Mouse (Mus musculus): Measurements from ENCODE around the gene Sult1b1. TPM values are rescaled to one million over a fixed set of nuclear protein-coding genes. Genes with fewer than 3 reads are reported as not detected.
"Not testable (repeated sequence)": the region's sequence is repeated elsewhere in the genome, so short reads cannot be mapped to it uniquely, and the experiment has no call there.

Sult1b1 gene
- polyA plus RNA-seq, 1 experiment from 2014 or later = not detected

- no peak for ATAC-seq (ENCODE audit: insufficient number of reproducible peaks, low FRiP score, low TSS enrichment, low read depth)
- no peaks in the 10 kb centered on the region for H3K4me1 ChIP-seq (ENCODE audit: control insufficient read depth, insufficient read depth, low read length)
- H3K9ac ChIP-seq (ENCODE audit: low read length) = no peak overlapping the region
- no peak overlapping the region for H3K4me2 ChIP-seq (ENCODE audit: low read depth, severe bottlenecking)
- H3K36me3 ChIP-seq (ENCODE audit: control insufficient read depth, insufficient read depth, low read length) = no peaks in the 10 kb centered on the region
- no peak overlapping the region for H3K27ac ChIP-seq (replicated peaks; ENCODE audit: low read depth, low read length)
- no peak overlapping the region for H3K4me3 ChIP-seq (ENCODE audit: low read depth, low read length)
- DNase-seq (ENCODE audit: low spot score) = no peak
- H3K9me3 ChIP-seq (ENCODE audit: control insufficient read depth, low read length) = no peaks in the 10 kb centered on the region
- WGBS = 77% methylated on average over 5 of the region's 5 CpGs
- no peaks in the 10 kb centered on the region for H3K27me3 ChIP-seq (ENCODE audit: control insufficient read depth, insufficient read depth, low read length)
These were observed 22.1 kb upstream of the Sult1b1 start for GRCm38 (mm10) chr5:87560145-87560544.

GRCm38 (mm10) chr5:87550935-87551334 is 12.9 kb upstream of the Sult1b1 start:
- ATAC-seq (ENCODE audit: insufficient number of reproducible peaks, low FRiP score, low TSS enrichment, low read depth) (no peak), DNase-seq (ENCODE audit: low spot score) (no peak)
- WGBS = 24% methylated on average over 1 of the region's 1 CpGs

GRCm38 (mm10) chr5:87535994-87536644 is 1.9 kb downstream of the Sult1b1 start:
- Histone ChIP-seq H3K36me3 (ENCODE audit: control insufficient read depth, insufficient read depth, low read length) (no peaks in the 10 kb centered on the region), H3K27ac (replicated peaks; ENCODE audit: low read depth, low read length) (no peak overlapping the region), H3K27me3 (ENCODE audit: control insufficient read depth, insufficient read depth, low read length) (no peaks in the 10 kb centered on the region), H3K4me3 (ENCODE audit: low read depth, low read length) (no peak overlapping the region), H3K4me2 (ENCODE audit: low read depth, severe bottlenecking) (no peak overlapping the region), H3K9me3 (ENCODE audit: control insufficient read depth, low read length) (no peaks in the 10 kb centered on the region), H3K4me1 (ENCODE audit: control insufficient read depth, insufficient read depth, low read length) (no peaks in the 10 kb centered on the region), H3K9ac (ENCODE audit: low read length) (no peak overlapping the region)
- 86% methylated on average over 4 of the region's 4 CpGs for WGBS
- ATAC-seq (ENCODE audit: insufficient number of reproducible peaks, low FRiP score, low TSS enrichment, low read depth) = no peak
- DNase-seq (ENCODE audit: low spot score) = no peak

More at GRCm38 (mm10) chr5:87550935-87551334, 12.9 kb upstream of the Sult1b1 start:
- no peaks in the 10 kb centered on the region for H3K9me3 ChIP-seq (ENCODE audit: control insufficient read depth, low read length)
- no peak overlapping the region for H3K9ac ChIP-seq (ENCODE audit: low read length)
- H3K4me2 ChIP-seq (ENCODE audit: low read depth, severe bottlenecking) = no peak overlapping the region
- H3K27ac ChIP-seq (replicated peaks; ENCODE audit: low read depth, low read length) = no peak overlapping the region
- H3K4me1 ChIP-seq (ENCODE audit: control insufficient read depth, insufficient read depth, low read length) = no peaks in the 10 kb centered on the region
- H3K4me3 ChIP-seq (ENCODE audit: low read depth, low read length) = no peak overlapping the region
- H3K27me3 ChIP-seq (ENCODE audit: control insufficient read depth, insufficient read depth, low read length) = no peaks in the 10 kb centered on the region
- no peaks in the 10 kb centered on the region for H3K36me3 ChIP-seq (ENCODE audit: control insufficient read depth, insufficient read depth, low read length)

GRCm38 (mm10) chr5:87532288-87532687 is 5.7 kb downstream of the Sult1b1 start:
- no peak overlapping the region for H3K9ac ChIP-seq (ENCODE audit: low read length)
- no peak for DNase-seq (ENCODE audit: low spot score)
- no peak overlapping the region for H3K4me2 ChIP-seq (ENCODE audit: low read depth, severe bottlenecking)
- H3K27me3 ChIP-seq (ENCODE audit: control insufficient read depth, insufficient read depth, low read length) = no peaks in the 10 kb centered on the region
- no peaks in the 10 kb centered on the region for H3K9me3 ChIP-seq (ENCODE audit: control insufficient read depth, low read length)
- no peak for ATAC-seq (ENCODE audit: insufficient number of reproducible peaks, low FRiP score, low TSS enrichment, low read depth)
- 80% methylated on average over 2 of the region's 2 CpGs for WGBS
- no peaks in the 10 kb centered on the region for H3K4me1 ChIP-seq (ENCODE audit: control insufficient read depth, insufficient read depth, low read length)
- no peak overlapping the region for H3K4me3 ChIP-seq (ENCODE audit: low read depth, low read length)
- no peaks in the 10 kb centered on the region for H3K36me3 ChIP-seq (ENCODE audit: control insufficient read depth, insufficient read depth, low read length)
- no peak overlapping the region for H3K27ac ChIP-seq (replicated peaks; ENCODE audit: low read depth, low read length)

GRCm38 (mm10) chr5:87523561-87523960 is 14.4 kb downstream of the Sult1b1 start:
- not testable (repeated sequence) for ATAC-seq (ENCODE audit: insufficient number of reproducible peaks, low FRiP score, low TSS enrichment, low read depth); H3K9me3 ChIP-seq (ENCODE audit: control insufficient read depth, low read length); H3K36me3 ChIP-seq (ENCODE audit: control insufficient read depth, insufficient read depth, low read length); H3K4me3 ChIP-seq (ENCODE audit: low read depth, low read length); H3K4me1 ChIP-seq (ENCODE audit: control insufficient read depth, insufficient read depth, low read length); H3K4me2 ChIP-seq (ENCODE audit: low read depth, severe bottlenecking); H3K27me3 ChIP-seq (ENCODE audit: control insufficient read depth, insufficient read depth, low read length); DNase-seq (ENCODE audit: low spot score); H3K9ac ChIP-seq (ENCODE audit: low read length); H3K27ac ChIP-seq (replicated peaks; ENCODE audit: low read depth, low read length)
- WGBS = 94% methylated on average over 2 of the region's 2 CpGs

- H3K9ac ChIP-seq (ENCODE audit: low read length) = no peak overlapping the region
- H3K4me2 ChIP-seq (ENCODE audit: low read depth, severe bottlenecking) = no peak overlapping the region
- H3K4me3 ChIP-seq (ENCODE audit: low read depth, low read length) = no peak overlapping the region
- H3K27me3 ChIP-seq (ENCODE audit: control insufficient read depth, insufficient read depth, low read length) = no peaks in the 10 kb centered on the region
- H3K4me1 ChIP-seq (ENCODE audit: control insufficient read depth, insufficient read depth, low read length) = no peaks in the 10 kb centered on the region
- WGBS = 72% methylated on average over 4 of the region's 4 CpGs
- no peak for ATAC-seq (ENCODE audit: insufficient number of reproducible peaks, low FRiP score, low TSS enrichment, low read depth)
- no peak overlapping the region for H3K27ac ChIP-seq (replicated peaks; ENCODE audit: low read depth, low read length)
- H3K9me3 ChIP-seq (ENCODE audit: control insufficient read depth, low read length) = no peaks in the 10 kb centered on the region
- no peak for DNase-seq (ENCODE audit: low spot score)
- no peaks in the 10 kb centered on the region for H3K36me3 ChIP-seq (ENCODE audit: control insufficient read depth, insufficient read depth, low read length)
These were observed 32.1 kb downstream of the Sult1b1 start for GRCm38 (mm10) chr5:87505776-87506458.

- WGBS = 71% methylated on average over 1 of the region's 1 CpGs
- ATAC-seq (ENCODE audit: insufficient number of reproducible peaks, low FRiP score, low TSS enrichment, low read depth) = no peak
- H3K4me1 ChIP-seq (ENCODE audit: control insufficient read depth, insufficient read depth, low read length) = no peaks in the 10 kb centered on the region
- H3K9ac ChIP-seq (ENCODE audit: low read length) = no peak overlapping the region
- no peaks in the 10 kb centered on the region for H3K27me3 ChIP-seq (ENCODE audit: control insufficient read depth, insufficient read depth, low read length)
- no peak overlapping the region for H3K4me2 ChIP-seq (ENCODE audit: low read depth, severe bottlenecking)
- no peak for DNase-seq (ENCODE audit: low spot score)
- no peak overlapping the region for H3K4me3 ChIP-seq (ENCODE audit: low read depth, low read length)
- no peaks in the 10 kb centered on the region for H3K36me3 ChIP-seq (ENCODE audit: control insufficient read depth, insufficient read depth, low read length)
- H3K9me3 ChIP-seq (ENCODE audit: control insufficient read depth, low read length) = no peaks in the 10 kb centered on the region
- H3K27ac ChIP-seq (replicated peaks; ENCODE audit: low read depth, low read length) = no peak overlapping the region
These were observed 35.3 kb downstream of the Sult1b1 start for GRCm38 (mm10) chr5:87502687-87503086.

GRCm38 (mm10) chr5:87499341-87499740 is 38.7 kb downstream of the Sult1b1 start:
- no peaks in the 10 kb centered on the region for H3K4me1 ChIP-seq (ENCODE audit: control insufficient read depth, insufficient read depth, low read length)
- no peak for ATAC-seq (ENCODE audit: insufficient number of reproducible peaks, low FRiP score, low TSS enrichment, low read depth)
- H3K36me3 ChIP-seq (ENCODE audit: control insufficient read depth, insufficient read depth, low read length) = no peaks in the 10 kb centered on the region

More at GRCm38 (mm10) chr5:87499341-87499740, 38.7 kb downstream of the Sult1b1 start:
- no peak overlapping the region for H3K4me3 ChIP-seq (ENCODE audit: low read depth, low read length)
- no peak overlapping the region for H3K9ac ChIP-seq (ENCODE audit: low read length)
- DNase-seq (ENCODE audit: low spot score) = no peak
- H3K4me2 ChIP-seq (ENCODE audit: low read depth, severe bottlenecking) = no peak overlapping the region
- H3K9me3 ChIP-seq (ENCODE audit: control insufficient read depth, low read length) = no peaks in the 10 kb centered on the region
- H3K27ac ChIP-seq (replicated peaks; ENCODE audit: low read depth, low read length) = no peak overlapping the region
- no peaks in the 10 kb centered on the region for H3K27me3 ChIP-seq (ENCODE audit: control insufficient read depth, insufficient read depth, low read length)
